Mouse (Mus musculus) cerebellum, adult 2 months (tissue): ENCODE data around the gene Rasal2.

Experiments used
- CTCF ChIP-seq: fragments of 200-500 bp; IDR thresholded peaks from 2 replicates; pipeline ENCODE4 v1.5.1; 2011; ENCODE audit warnings: low read depth, mild to moderate bottlenecking, control low read depth, low read length, moderate library complexity, borderline replicate concordance; ENCODE audit not compliant: insufficient read depth
- POLR2A ChIP-seq: fragments of 200-500 bp; IDR thresholded peaks from 2 replicates; pipeline ENCODE4 v1.6.1; 2011; ENCODE audit warnings: low read length, control low read depth, borderline replicate concordance; ENCODE audit not compliant: insufficient read depth

GRCm38 (mm10) chr1:157427604-157428003, 15.2 kb upstream of the Rasal2 start:
- TF ChIP-seq POLR2A (no peak), CTCF (no peak)
